Mouse (Mus musculus) CH12.LX (cell line): ENCODE measurements around the gene Celf2.

Experiments used
- CTCF ChIP-seq, 2 experiments: IDR thresholded peaks in 1 of 2; conservative IDR thresholded peaks in 1 of 2; 2 replicates each; pipeline ENCODE4 v1.5.1; 2011 to 2012; ENCODE audit warnings: low read depth in 2 of 2, low read length in 2 of 2, improper control_type of control experiment in 1 of 2, inconsistent platforms in 1 of 2, mild to moderate bottlenecking in 1 of 2, moderate library complexity in 1 of 2
- EP300 ChIP-seq: IDR thresholded peaks from 2 replicates; pipeline ENCODE4 v1.6.1; 2011; ENCODE audit warnings: low read length, improper control_type of control experiment
- JUND ChIP-seq: conservative IDR thresholded peaks from 2 replicates; pipeline ENCODE4 v1.6.1; 2011; ENCODE audit warnings: low read depth, low read length, improper control_type of control experiment
- KAT2A ChIP-seq: IDR thresholded peaks from 2 replicates; pipeline ENCODE4 v1.6.1; 2012; ENCODE audit warnings: low read length, improper control_type of control experiment, inconsistent platforms; ENCODE audit not compliant: insufficient replicate concordance
- MAFK ChIP-seq: IDR thresholded peaks from 2 replicates; pipeline ENCODE4 v1.6.1; 2011; ENCODE audit warnings: low read length, improper control_type of control experiment; ENCODE audit not compliant: insufficient replicate concordance
- MAX ChIP-seq: IDR thresholded peaks from 2 replicates; pipeline ENCODE4 v1.6.1; 2011; ENCODE audit warnings: low read length, improper control_type of control experiment
- MAZ ChIP-seq: IDR thresholded peaks from 2 replicates; pipeline ENCODE4 v1.6.1; 2012; ENCODE audit warnings: low read depth, mild to moderate bottlenecking, inconsistent platforms, low read length, improper control_type of control experiment, moderate library complexity
- POLR2A ChIP-seq: IDR thresholded peaks from 2 replicates; pipeline ENCODE4 v1.6.1; 2011; ENCODE audit warnings: low read depth, mild to moderate bottlenecking, improper control_type of control experiment, low read length
- POLR2AphosphoS2 ChIP-seq: IDR thresholded peaks from 2 replicates; pipeline ENCODE4 v1.6.1; 2011; ENCODE audit warnings: low read depth, low read length, improper control_type of control experiment
- RCOR1 ChIP-seq: conservative IDR thresholded peaks from 2 replicates; pipeline ENCODE4 v1.6.1; 2012; ENCODE audit warnings: low read depth, mild to moderate bottlenecking, inconsistent platforms, low read length, improper control_type of control experiment
- TCF12 ChIP-seq: IDR thresholded peaks from 2 replicates; pipeline ENCODE4 v1.6.1; 2014; ENCODE audit warnings: low read depth, mild to moderate bottlenecking, inconsistent platforms, low read length, improper control_type of control experiment
- UBTF ChIP-seq: IDR thresholded peaks from 2 replicates; pipeline ENCODE4 v1.6.1; 2012; ENCODE audit warnings: low read depth, mild to moderate bottlenecking, inconsistent platforms, low read length, improper control_type of control experiment, moderate library complexity
- USF1 ChIP-seq: IDR thresholded peaks from 2 replicates; pipeline ENCODE4 v1.6.1; 2014; ENCODE audit warnings: low read depth, mild to moderate bottlenecking, inconsistent platforms, low read length, improper control_type of control experiment
- ZC3H11A ChIP-seq: IDR thresholded peaks from 2 replicates; pipeline ENCODE4 v1.6.1; 2012; ENCODE audit warnings: low read depth, mild to moderate bottlenecking, inconsistent platforms, low read length, improper control_type of control experiment

GRCm38 (mm10) chr2:7063574-7064192 is 445.7 kb downstream of the Celf2 start:
- TF ChIP-seq EP300 (no peak), TCF12 (no peak), CTCF (conservative IDR thresholded peaks at IDR 0.05 in 1 of 2, IDR thresholded peaks at IDR 0.05 in 1 of 2; ENCODE audit: low read depth in 2 of 2, low read length in 2 of 2) (no peak), MAZ (no peak), UBTF (no peak), MAFK (no peak), POLR2A (no peak), MAX (no peak), USF1 (no peak), JUND (no peak), ZC3H11A (no peak), KAT2A (no peak), RCOR1 (no peak), POLR2AphosphoS2 (no peak)
